Mouse (Mus musculus) liver, adult (tissue): ENCODE data around the gene Plekhm3.

Source experiments
- GATA4 ChIP-seq: IDR thresholded peaks from 2 replicates; pipeline ENCODE4 v1.6.1; 2014; ENCODE audit warnings: mild to moderate bottlenecking, low read length; ENCODE audit not compliant: insufficient replicate concordance

Gene Plekhm3

GRCm38 (mm10) chr1:64899763-64900162, 56.9 kb downstream of the Plekhm3 start:
- no peak for TF ChIP-seq GATA4

DNA sequence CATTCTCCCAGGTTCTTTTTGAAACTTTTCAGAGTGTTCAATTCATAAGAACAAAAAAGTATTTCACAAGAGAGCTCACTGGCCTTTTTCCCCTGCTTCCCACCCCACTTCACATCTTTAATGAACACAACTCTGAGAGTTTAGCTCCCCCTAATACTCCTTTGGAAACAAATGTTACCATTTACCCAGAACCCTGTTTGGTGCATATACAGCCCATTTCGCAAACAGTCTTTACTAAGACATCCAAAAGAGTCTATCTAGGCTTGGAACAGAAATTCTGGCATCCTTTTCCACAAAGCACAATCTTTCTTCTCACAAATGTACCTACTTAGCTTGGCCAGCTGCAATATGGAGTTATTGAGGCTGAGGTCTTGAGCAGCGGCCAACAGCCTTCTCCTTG, 59.1 kb downstream of the Plekhm3 start:
- no peak for TF ChIP-seq GATA4

DNA sequence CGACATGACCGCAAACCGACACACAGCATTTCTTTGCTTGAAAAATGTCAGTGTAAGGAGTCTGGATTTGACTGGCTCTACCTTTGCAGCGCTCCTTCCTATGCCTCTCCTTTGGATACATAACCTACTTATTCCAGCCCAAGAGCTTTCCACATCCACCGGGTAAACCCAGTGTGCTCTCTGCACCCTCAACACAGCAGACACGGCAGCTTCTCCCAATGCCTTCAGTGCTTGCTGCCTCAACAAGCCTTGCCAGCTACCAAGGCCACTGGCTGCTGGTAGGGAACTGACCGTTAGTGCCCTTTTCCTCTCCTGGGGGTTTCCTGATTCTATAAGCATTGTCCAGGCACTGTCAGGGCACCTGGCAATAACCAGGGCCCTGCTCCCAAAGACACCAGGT, 62.8 kb downstream of the Plekhm3 start:
- no peak for TF ChIP-seq GATA4

DNA sequence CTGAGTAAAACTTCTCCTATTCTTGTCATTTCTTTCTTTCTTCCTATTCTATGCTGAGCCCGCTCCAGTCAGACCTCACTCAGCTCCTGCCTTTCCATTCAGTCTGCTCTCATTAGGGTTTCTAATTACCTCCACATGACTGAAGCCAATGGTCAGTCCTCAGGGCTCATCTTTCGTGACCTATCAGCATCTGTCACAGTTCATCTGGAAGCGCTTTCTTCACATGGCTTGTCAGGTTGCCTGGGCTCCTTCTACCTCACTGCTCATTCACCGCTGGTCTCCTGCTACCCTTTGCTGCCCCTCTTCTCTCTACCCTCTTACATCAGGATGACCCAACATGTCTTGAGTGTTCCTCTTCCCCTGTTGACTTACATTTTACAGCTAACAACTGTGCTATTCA, 65.3 kb downstream of the Plekhm3 start:
- TF ChIP-seq GATA4, result no peak

- TF ChIP-seq GATA4, result no peak
These were observed 69.0 kb downstream of the Plekhm3 start for GRCm38 (mm10) chr1:64887502-64888203.

GRCm38 (mm10) chr1:64886718-64887117, 69.9 kb downstream of the Plekhm3 start:
- TF ChIP-seq GATA4, result no peak

GRCm38 (mm10) chr1:64885328-64885727, 71.3 kb downstream of the Plekhm3 start:
- TF ChIP-seq GATA4, result no peak

GRCm38 (mm10) chr1:64884007-64884406, 72.6 kb downstream of the Plekhm3 start:
- TF ChIP-seq GATA4, result no peak

DNA sequence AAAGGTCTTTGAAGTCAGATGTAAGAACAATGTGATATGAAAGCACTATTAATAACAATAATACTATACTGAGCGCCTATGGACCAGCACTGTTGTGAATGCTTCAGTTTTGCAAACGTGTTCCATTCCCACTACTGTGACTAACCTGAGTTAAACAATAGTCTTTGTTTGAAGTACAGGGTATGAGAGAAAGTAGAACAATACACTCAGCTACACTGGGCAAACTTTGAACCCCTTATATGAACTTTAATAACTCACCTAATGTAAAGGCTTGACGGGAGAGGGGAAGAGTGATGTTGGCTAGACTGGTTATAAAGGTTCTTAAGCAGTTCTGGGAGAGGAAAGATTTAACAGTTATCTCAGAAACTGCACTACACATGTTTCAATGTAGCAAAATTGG, 76.0 kb downstream of the Plekhm3 start:
- no peak for TF ChIP-seq GATA4

GRCm38 (mm10) chr1:64878795-64879240, 77.8 kb downstream of the Plekhm3 start:
- no peak for TF ChIP-seq GATA4

GRCm38 (mm10) chr1:64876276-64876675, 80.3 kb downstream of the Plekhm3 start:
- TF ChIP-seq GATA4, result no peak

GRCm38 (mm10) chr1:64875712-64876111, 80.9 kb downstream of the Plekhm3 start:
- no peak for TF ChIP-seq GATA4

DNA sequence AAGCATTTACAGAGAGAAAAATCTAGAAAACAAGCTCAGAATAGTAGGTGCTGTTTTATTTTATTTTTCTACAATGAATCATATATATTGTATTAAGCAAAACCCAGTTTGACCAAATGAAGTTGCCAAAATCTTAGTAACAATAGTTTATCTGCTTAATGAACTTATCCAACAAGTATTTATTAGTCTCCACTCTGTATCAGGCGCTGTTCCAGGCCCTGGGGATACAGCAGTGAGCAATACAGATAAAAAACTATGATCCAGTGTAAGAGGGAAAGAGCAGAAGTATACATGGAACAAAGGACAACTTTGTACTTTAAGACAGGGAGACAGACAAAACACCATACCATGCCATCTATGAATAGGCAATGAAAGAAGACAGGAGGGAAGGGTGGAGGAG, 81.5 kb downstream of the Plekhm3 start:
- TF ChIP-seq GATA4, result no peak

DNA sequence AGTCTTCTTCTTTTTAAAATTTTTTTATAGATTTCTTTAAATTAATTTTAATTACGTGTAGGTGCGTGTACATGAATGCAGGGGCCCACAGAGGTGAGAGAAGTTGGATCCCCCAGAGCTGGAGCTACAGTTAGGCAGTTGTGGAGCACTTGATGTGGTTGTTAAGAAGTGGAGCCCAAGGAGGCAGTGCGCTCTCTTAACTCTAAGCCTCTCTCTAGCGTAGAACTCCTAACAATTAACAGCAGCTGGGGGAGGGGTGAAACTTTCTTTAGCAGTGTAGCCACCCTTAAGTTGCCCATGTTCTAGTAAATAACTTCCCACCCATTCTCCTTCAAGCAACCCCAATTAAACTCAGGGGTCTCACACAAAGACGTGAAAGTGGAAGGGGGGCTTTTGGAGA, 84.7 kb downstream of the Plekhm3 start:
- TF ChIP-seq GATA4, result no peak

- no peak for TF ChIP-seq GATA4
These were observed 88.9 kb downstream of the Plekhm3 start for GRCm38 (mm10) chr1:64867684-64868083.

- TF ChIP-seq GATA4, result no peak
These were observed 90.5 kb downstream of the Plekhm3 start for GRCm38 (mm10) chr1:64866140-64866539.
